29 mouse cellular contexts compared by ENCODE assay signal in genomic region chr3:132851417-132851816, GRCm38 (mm10).
DNase-seq lines count a peak whose midpoint lies in the region; ATAC-seq and TF ChIP-seq lines count a peak whose summit lies in the region.
"Had no signal": no experiment of that assay in that cellular context is flagged by ENCODE, and none has a peak within 500 bp of the region (broad histone marks: within the 10 kb centered on the region; RNA-seq: fewer than 3 reads in every experiment).

No protein-coding gene starts in this region.

- peaks cover 2% of the 10 kb centered on the region; the same call in 1 of the 2 replicates for H3K4me1 ChIP-seq in forebrain, embryonic 16.5 days (replicated peaks; ENCODE audit: control insufficient read depth, insufficient read depth, low read length)
- no peaks in the 10 kb centered on the region; the same call in 1 of the 2 replicates for H3K4me1 ChIP-seq in forebrain, embryonic 14.5 days (ENCODE audit: control insufficient read depth, insufficient read depth, low read length)
- H3K4me1 ChIP-seq in liver, embryonic 11.5 days (replicated peaks; ENCODE audit: control insufficient read depth, insufficient read depth, low read length): no peaks in the 10 kb centered on the region; the same call in 1 of the 2 replicates
- no peaks in the 10 kb centered on the region for H3K4me1 ChIP-seq in liver, postnatal 0 days (ENCODE audit: insufficient read depth)
- no peaks in the 10 kb centered on the region; the same call in 1 of the 2 replicates for H3K4me1 ChIP-seq in midbrain, embryonic 13.5 days (replicated peaks)
- H3K4me1 ChIP-seq in midbrain, embryonic 16.5 days (ENCODE audit: control insufficient read depth, insufficient read depth, low read length): peaks cover 5% of the 10 kb centered on the region; the same call in 1 of the 2 replicates
- H3K4me1 ChIP-seq: hindbrain, embryonic 12.5 days; neural tube, embryonic 15.5 days had no signal

- H3K27me3 ChIP-seq in forebrain, embryonic 16.5 days (replicated peaks; ENCODE audit: control insufficient read depth, insufficient read depth, low read length): no peaks in the 10 kb centered on the region
- H3K27me3 ChIP-seq in forebrain, embryonic 14.5 days (replicated peaks; ENCODE audit: control insufficient read depth, insufficient read depth, low read length): no peaks in the 10 kb centered on the region
- H3K27me3 ChIP-seq in liver, embryonic 11.5 days (replicated peaks; ENCODE audit: control insufficient read depth, insufficient read depth, low read length): no peaks in the 10 kb centered on the region
- no peaks in the 10 kb centered on the region for H3K27me3 ChIP-seq in liver, postnatal 0 days (ENCODE audit: insufficient read depth, low read length)
- H3K27me3 ChIP-seq in midbrain, embryonic 13.5 days: no peaks in the 10 kb centered on the region
- H3K27me3 ChIP-seq in midbrain, embryonic 16.5 days (ENCODE audit: control insufficient read depth, insufficient read depth, low read depth, low read length): no peaks in the 10 kb centered on the region
- H3K27me3 ChIP-seq: embryonic facial prominence, embryonic 15.5 days; heart, embryonic 13.5 days; hindbrain, embryonic 12.5 days; limb, embryonic 15.5 days; neural tube, embryonic 15.5 days had no signal

- H3K36me3 ChIP-seq in forebrain, embryonic 16.5 days (ENCODE audit: control insufficient read depth, insufficient read depth): no peaks in the 10 kb centered on the region
- no peaks in the 10 kb centered on the region for H3K36me3 ChIP-seq in forebrain, embryonic 14.5 days (ENCODE audit: control insufficient read depth, insufficient read depth, low read length)
- no peaks in the 10 kb centered on the region for H3K36me3 ChIP-seq in liver, embryonic 11.5 days (ENCODE audit: control insufficient read depth, insufficient read depth, low read length)
- H3K36me3 ChIP-seq in liver, postnatal 0 days (replicated peaks; ENCODE audit: insufficient read depth, low read length): no peaks in the 10 kb centered on the region
- H3K36me3 ChIP-seq in midbrain, embryonic 13.5 days: no peaks in the 10 kb centered on the region
- H3K36me3 ChIP-seq in midbrain, embryonic 16.5 days (ENCODE audit: control insufficient read depth, insufficient read depth, low read length): no peaks in the 10 kb centered on the region
- H3K36me3 ChIP-seq: embryonic facial prominence, embryonic 10.5 days; embryonic facial prominence, embryonic 15.5 days; heart, embryonic 13.5 days; hindbrain, embryonic 12.5 days; limb, embryonic 10.5 days; limb, embryonic 15.5 days; neural tube, embryonic 15.5 days had no signal

- no peak overlapping the region for H3K27ac ChIP-seq in forebrain, embryonic 16.5 days (ENCODE audit: low read length)
- H3K27ac ChIP-seq in forebrain, embryonic 14.5 days (ENCODE audit: low read depth, low read length): no peak overlapping the region
- H3K27ac ChIP-seq in liver, embryonic 11.5 days (ENCODE audit: low read depth, low read length): no peak overlapping the region
- no peak overlapping the region for H3K27ac ChIP-seq in liver, postnatal 0 days (ENCODE audit: low read depth)
- no peak overlapping the region for H3K27ac ChIP-seq in midbrain, embryonic 13.5 days
- H3K27ac ChIP-seq in midbrain, embryonic 16.5 days (ENCODE audit: low read length): no peak overlapping the region
- H3K27ac ChIP-seq: embryonic facial prominence, embryonic 10.5 days; embryonic facial prominence, embryonic 15.5 days; heart, embryonic 13.5 days; hindbrain, embryonic 12.5 days; limb, embryonic 10.5 days; limb, embryonic 15.5 days; neural tube, embryonic 15.5 days had no signal

- DNase-seq in forebrain, embryonic 14.5 days (ENCODE audit: low spot score): no peak
- DNase-seq in liver, embryonic 11.5 days (ENCODE audit: low spot score): no peak
- DNase-seq in liver, postnatal 0 days: no peak
- DNase-seq in layer of hippocampus, adult 8-10 months (ENCODE audit: low spot score in 2 of 2): no peak
- DNase-seq: adrenal gland, postnatal 14 days; cerebellum, adult 2 months; cerebellum, postnatal 14 days; gastrocnemius, postnatal 25 days; heart, adult 18-20 months; heart, postnatal 10 days; kidney, adult 9 months; kidney, postnatal 10 days; layer of hippocampus, adult 9-11 months; lung, postnatal 36 days; right cerebral cortex, postnatal 25 days; spleen, adult 18-20 months; thymus, postnatal 14 days had no signal

- no peaks in the 10 kb centered on the region for H3K9me3 ChIP-seq in forebrain, embryonic 16.5 days (ENCODE audit: control insufficient read depth, low read length)
- H3K9me3 ChIP-seq in forebrain, embryonic 14.5 days (replicated peaks; ENCODE audit: control insufficient read depth, low read length): no peaks in the 10 kb centered on the region
- no peaks in the 10 kb centered on the region for H3K9me3 ChIP-seq in liver, embryonic 11.5 days (ENCODE audit: control insufficient read depth, low read length)
- no peaks in the 10 kb centered on the region for H3K9me3 ChIP-seq in liver, postnatal 0 days (ENCODE audit: low read length)
- no peaks in the 10 kb centered on the region for H3K9me3 ChIP-seq in midbrain, embryonic 13.5 days
- no peaks in the 10 kb centered on the region for H3K9me3 ChIP-seq in midbrain, embryonic 16.5 days (replicated peaks; ENCODE audit: control insufficient read depth, low read length, poor library complexity, severe bottlenecking)
- H3K9me3 ChIP-seq: embryonic facial prominence, embryonic 10.5 days; embryonic facial prominence, embryonic 15.5 days; heart, embryonic 13.5 days; hindbrain, embryonic 12.5 days; limb, embryonic 10.5 days; limb, embryonic 15.5 days; neural tube, embryonic 15.5 days had no signal

- no peak overlapping the region for H3K4me2 ChIP-seq in forebrain, embryonic 16.5 days (ENCODE audit: low read length)
- no peak overlapping the region for H3K4me2 ChIP-seq in forebrain, embryonic 14.5 days (ENCODE audit: low read length)
- H3K4me2 ChIP-seq in liver, embryonic 11.5 days: no peak overlapping the region
- no peak overlapping the region for H3K4me2 ChIP-seq in liver, postnatal 0 days (ENCODE audit: low read depth, low read length)
- no peak overlapping the region for H3K4me2 ChIP-seq in midbrain, embryonic 13.5 days (replicated peaks)
- H3K4me2 ChIP-seq in midbrain, embryonic 16.5 days (ENCODE audit: low read length): no peak overlapping the region
- H3K4me2 ChIP-seq: embryonic facial prominence, embryonic 15.5 days; heart, embryonic 13.5 days; hindbrain, embryonic 12.5 days; limb, embryonic 15.5 days; neural tube, embryonic 15.5 days had no signal

- no peak for TF ChIP-seq CTCF in liver, postnatal 0 days (IDR thresholded peaks at IDR 0.05; ENCODE audit: low read depth)

- H3K9ac ChIP-seq in forebrain, embryonic 16.5 days (replicated peaks; ENCODE audit: low read depth, low read length): no peak overlapping the region
- H3K9ac ChIP-seq in forebrain, embryonic 14.5 days (ENCODE audit: low read length): no peak overlapping the region
- no peak overlapping the region for H3K9ac ChIP-seq in liver, embryonic 11.5 days (ENCODE audit: low read depth, low read length)
- no peak overlapping the region for H3K9ac ChIP-seq in liver, postnatal 0 days (replicated peaks)
- no peak overlapping the region for H3K9ac ChIP-seq in midbrain, embryonic 13.5 days (replicated peaks)
- H3K9ac ChIP-seq in midbrain, embryonic 16.5 days (ENCODE audit: low read depth, low read length): no peak overlapping the region
- H3K9ac ChIP-seq: embryonic facial prominence, embryonic 15.5 days; heart, embryonic 13.5 days; hindbrain, embryonic 12.5 days; limb, embryonic 15.5 days; neural tube, embryonic 15.5 days had no signal

- TF ChIP-seq EP300 in liver, postnatal 0 days (IDR thresholded peaks at IDR 0.05; ENCODE audit: low read depth): no peak

- no peak overlapping the region for H3K4me3 ChIP-seq in forebrain, embryonic 16.5 days (replicated peaks; ENCODE audit: low read length)
- no peak overlapping the region for H3K4me3 ChIP-seq in forebrain, embryonic 14.5 days (ENCODE audit: low read depth, low read length)
- no peak overlapping the region for H3K4me3 ChIP-seq in liver, embryonic 11.5 days (ENCODE audit: low read depth, low read length)
- no peak overlapping the region for H3K4me3 ChIP-seq in liver, postnatal 0 days (ENCODE audit: low read depth, low read length)
- H3K4me3 ChIP-seq in midbrain, embryonic 13.5 days (replicated peaks): no peak overlapping the region
- no peak overlapping the region for H3K4me3 ChIP-seq in midbrain, embryonic 16.5 days (ENCODE audit: low read depth, low read length)
- H3K4me3 ChIP-seq: embryonic facial prominence, embryonic 10.5 days; embryonic facial prominence, embryonic 15.5 days; heart, embryonic 13.5 days; hindbrain, embryonic 12.5 days; limb, embryonic 10.5 days; limb, embryonic 15.5 days; neural tube, embryonic 15.5 days had no signal

- peak; percentile 40; the same call in 1 of the 2 replicates for ATAC-seq in forebrain, embryonic 16.5 days
- ATAC-seq in forebrain, embryonic 14.5 days: no peak
- ATAC-seq in liver, embryonic 11.5 days (replicated peaks; ENCODE audit: low FRiP score): 0 out of 2 replicates have a peak, but pooled peaks have one; percentile 57
- no peak for ATAC-seq in liver, postnatal 0 days
- peak; percentile 80 for ATAC-seq in midbrain, embryonic 13.5 days
- peak; percentile 78 for ATAC-seq in midbrain, embryonic 16.5 days
- ATAC-seq: CD4-positive, CD25-positive, alpha-beta regulatory T cell, adult 4 months; intestine, postnatal 0 days had no signal

- WGBS in forebrain, embryonic 16.5 days: 47% methylated on average over 1 of the region's 1 CpGs
- 47% methylated on average over 1 of the region's 1 CpGs for WGBS in forebrain, embryonic 14.5 days
- WGBS in liver, embryonic 11.5 days: 52% methylated on average over 1 of the region's 1 CpGs
- 39% methylated on average over 1 of the region's 1 CpGs for WGBS in liver, postnatal 0 days (ENCODE audit: insufficient replicate concordance)
- WGBS in midbrain, embryonic 13.5 days: 44% methylated on average over 1 of the region's 1 CpGs
- 54% methylated on average over 1 of the region's 1 CpGs for WGBS in midbrain, embryonic 16.5 days

Comparison
In these comparisons a context has a peak if more than half of its experiments do, and no peak if none do; other contexts are left out.
1. ATAC-seq: peak in forebrain, embryonic 16.5 days (single experiment), liver, embryonic 11.5 days (single experiment), midbrain, embryonic 13.5 days (single experiment) and midbrain, embryonic 16.5 days (single experiment); none in forebrain, embryonic 14.5 days (single experiment) and liver, postnatal 0 days (single experiment).